Mouse (Mus musculus): ENCODE measurements around the gene Hoxa7. TPM values are rescaled to one million over a fixed set of nuclear protein-coding genes. Genes with fewer than 3 reads are reported as not detected.

Gene Hoxa7
- total RNA-seq, 2 experiments from 2014 or later = 2.6 to 4.1 TPM

DNA sequence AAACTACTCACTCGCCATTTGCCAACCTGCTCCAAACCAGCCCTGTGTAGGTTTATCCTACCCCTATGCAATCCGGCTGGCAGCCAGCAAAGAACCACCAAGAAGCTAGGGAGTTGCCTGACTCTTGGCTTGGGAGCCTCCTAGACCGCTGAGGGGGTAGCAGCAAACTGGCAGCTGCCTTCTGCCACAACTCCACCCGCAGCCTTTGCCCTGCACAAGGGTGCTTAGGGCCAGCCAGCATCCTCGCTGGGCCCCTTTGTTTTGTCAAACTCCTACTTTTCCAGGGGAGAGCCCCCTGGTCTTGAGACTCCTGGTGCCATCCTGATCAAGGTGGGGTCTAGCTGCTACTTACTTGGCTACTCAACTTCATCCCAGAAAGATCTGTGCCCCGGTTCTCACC, 37.0 kb downstream of the Hoxa7 start:
- no peak for ATAC-seq (replicated peaks; ENCODE audit: low FRiP score, low TSS enrichment, poor library complexity, severe bottlenecking)

DNA sequence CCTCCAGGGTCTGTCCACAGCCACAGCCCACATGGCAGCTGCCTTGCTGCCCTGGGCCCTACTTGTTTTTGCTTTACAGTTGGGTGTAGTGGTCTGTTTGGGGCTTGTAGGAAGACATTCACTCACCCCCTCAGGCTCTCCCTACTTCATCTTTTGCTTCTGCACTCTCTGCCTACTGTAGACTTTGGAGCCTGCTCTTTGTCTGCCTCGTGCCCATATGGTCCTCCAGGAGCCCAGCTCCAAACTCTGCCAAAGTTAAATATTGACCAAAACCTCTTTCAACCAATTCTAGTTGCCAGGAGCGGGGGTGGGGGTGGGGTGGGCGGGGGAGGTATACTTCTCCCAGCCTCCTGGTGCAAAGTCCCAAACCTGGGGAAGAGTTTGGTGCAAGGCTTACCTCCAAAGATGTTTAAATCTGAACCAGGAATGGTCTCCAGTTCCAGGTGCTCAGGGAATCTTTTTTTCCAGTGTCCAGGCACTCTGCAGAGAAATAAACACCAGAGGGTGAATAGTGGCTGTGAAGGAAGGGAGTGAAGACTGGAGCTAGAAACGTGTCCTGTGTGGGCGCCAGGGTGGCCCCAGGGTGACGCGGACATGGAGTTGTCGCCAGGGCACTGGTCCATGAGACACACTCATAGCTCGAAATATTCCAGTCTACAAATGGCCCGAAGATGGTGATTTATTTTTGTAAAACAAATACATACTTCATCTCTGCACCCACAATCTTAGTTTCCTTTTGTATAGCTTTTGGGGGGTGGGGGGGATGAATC, 38.2 kb downstream of the Hoxa7 start:
- ATAC-seq (replicated peaks; ENCODE audit: low FRiP score, low TSS enrichment, poor library complexity, severe bottlenecking) = no peak

DNA sequence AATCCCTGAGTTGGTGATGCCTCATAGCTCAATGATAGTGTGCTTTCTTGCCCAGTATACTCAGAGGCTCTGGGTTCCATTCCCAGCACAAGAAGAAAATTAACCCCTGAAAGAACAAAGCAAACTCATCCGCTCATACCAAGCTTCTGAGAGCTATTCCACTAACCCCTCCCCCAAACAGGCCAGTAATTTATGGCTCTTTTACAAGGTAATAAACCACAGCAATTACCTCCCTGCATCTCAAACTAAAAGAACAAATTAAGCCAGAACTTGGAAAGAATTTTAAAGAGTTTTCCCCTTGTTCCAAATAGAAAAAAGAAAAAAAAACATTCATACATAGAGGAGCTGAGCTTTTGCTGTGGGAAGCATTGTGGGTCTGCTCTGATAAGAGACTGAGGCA, 38.9 kb downstream of the Hoxa7 start:
- no peak for ATAC-seq (replicated peaks; ENCODE audit: low FRiP score, low TSS enrichment, poor library complexity, severe bottlenecking)

GRCm38 (mm10) chr6:52182030-52182429, 39.6 kb downstream of the Hoxa7 start:
- no peak for ATAC-seq (replicated peaks; ENCODE audit: low FRiP score, low TSS enrichment, poor library complexity, severe bottlenecking)

DNA sequence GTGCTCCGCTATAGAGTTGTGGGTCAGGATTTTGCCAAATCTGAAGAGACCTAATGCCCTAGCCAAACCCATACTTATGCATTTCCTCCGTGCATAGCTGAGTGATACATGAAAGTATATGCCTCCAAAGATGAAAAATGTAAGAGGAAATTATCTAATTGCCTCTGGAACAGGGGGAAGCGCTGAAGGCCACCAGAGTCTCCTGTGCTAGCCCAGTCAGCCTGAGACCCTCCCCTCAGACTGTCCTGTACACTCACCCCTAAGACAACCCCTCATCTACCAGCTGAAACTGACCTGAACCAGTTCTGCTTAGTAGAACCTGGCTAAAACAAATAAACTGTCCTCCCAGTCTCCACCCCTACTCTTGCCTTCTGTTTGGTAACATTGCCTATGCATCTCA, 40.9 kb downstream of the Hoxa7 start:
- ATAC-seq (replicated peaks; ENCODE audit: low FRiP score, low TSS enrichment, poor library complexity, severe bottlenecking) = no peak

- no peak for ATAC-seq (replicated peaks; ENCODE audit: low FRiP score, low TSS enrichment, poor library complexity, severe bottlenecking)
Observed at GRCm38 (mm10) chr6:52180213-52180710, 41.4 kb downstream of the Hoxa7 start.

- ATAC-seq (replicated peaks; ENCODE audit: low FRiP score, low TSS enrichment, poor library complexity, severe bottlenecking) = no peak
Observed at GRCm38 (mm10) chr6:52179690-52180089, 42.0 kb downstream of the Hoxa7 start.

DNA sequence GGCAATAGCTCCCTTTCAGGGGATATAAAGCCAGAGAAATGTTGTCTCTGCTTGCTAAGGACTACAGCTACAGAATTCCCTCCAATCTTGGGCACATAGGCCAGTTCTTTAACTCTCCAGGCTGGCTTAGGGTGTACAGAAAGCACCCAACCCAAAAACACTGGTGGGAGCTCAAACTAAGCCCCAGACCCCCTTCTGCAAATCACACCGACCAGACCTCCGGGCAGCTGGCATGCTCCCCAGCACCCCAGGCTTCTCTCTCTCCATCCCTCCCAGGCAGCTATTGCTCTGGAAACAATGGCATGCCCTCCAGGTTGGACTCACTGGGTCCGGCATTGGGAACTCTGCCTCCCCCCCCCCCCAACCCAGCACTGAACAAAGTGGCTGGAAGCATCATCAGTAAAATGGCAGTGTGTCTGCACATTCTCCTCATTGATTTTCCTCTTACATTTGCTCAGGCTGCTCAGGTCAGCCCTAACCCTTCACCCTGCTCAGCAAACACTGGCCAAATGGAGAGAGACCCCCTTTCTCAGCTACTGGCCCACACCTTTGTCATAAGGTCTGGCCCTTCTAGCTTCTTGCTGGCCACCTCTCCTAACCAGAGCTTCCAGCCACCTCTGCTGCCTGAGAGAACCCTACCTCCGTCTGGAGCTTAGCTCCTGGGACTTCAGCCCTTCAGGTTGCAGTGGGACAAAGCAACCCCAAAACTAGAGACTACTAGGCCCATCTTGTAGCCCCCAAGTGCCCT, 42.6 kb downstream of the Hoxa7 start:
- no peak for ATAC-seq (replicated peaks; ENCODE audit: low FRiP score, low TSS enrichment, poor library complexity, severe bottlenecking)

DNA sequence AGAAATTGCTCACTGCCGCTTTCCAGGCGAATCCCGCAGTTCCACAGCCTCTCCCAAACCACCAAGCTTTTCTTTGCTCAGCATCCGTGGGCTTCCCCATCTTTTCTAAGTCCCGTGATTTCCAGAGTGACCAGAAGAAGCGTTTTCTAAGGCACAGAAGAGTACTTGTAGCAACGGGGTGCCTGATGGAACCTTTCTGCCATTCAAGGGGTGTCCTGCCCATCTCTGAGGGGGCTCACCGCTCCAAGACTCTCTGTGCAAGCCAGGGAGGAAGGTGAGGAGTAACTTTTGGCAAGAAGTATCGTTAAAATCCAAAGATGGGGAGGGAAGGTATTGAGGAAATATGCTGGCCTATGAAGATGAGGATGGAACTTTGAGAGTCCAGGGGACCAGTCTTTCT, 43.8 kb downstream of the Hoxa7 start:
- ATAC-seq (replicated peaks; ENCODE audit: low FRiP score, low TSS enrichment, poor library complexity, severe bottlenecking) = no peak

DNA sequence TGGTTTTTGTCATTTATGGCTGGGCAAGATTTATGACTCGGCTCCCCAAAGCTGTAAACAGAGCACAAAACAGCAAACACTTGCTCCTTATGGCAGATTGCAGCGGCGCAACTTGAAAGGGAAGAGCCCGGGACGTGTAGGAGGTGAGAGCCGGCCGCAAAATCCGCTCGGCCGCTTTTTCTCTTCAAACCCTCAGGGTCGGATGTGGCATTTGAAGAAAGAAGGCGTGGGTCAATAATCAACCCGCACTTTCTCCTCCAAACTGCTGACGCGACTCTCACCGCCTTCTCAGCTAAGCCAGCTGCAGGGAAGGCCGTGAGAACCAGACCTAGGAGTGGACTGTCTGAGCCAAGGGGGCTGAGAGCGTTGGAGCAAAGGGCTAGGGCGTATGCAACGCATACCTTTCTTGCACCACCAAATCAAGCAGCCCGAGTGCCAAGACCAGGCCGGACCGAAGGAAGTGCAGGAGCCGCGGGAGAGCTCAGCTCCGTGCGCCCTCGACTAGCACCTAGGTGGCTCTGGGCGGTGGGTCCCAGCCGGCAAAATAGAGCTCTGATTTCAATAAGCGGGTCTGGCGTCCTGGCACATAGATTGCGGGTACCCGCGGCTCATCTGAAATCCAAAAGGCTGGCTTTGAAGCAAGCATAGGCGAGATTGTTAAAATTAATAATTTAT, 44.5 kb downstream of the Hoxa7 start, which contains the start of gene 5730596B20Rik:
Gene 5730596B20Rik, plus strand, starts transcription at position 438 of the 675 bp plus-strand sequence.
- ATAC-seq (replicated peaks; ENCODE audit: low FRiP score, low TSS enrichment, poor library complexity, severe bottlenecking) = no peak

DNA sequence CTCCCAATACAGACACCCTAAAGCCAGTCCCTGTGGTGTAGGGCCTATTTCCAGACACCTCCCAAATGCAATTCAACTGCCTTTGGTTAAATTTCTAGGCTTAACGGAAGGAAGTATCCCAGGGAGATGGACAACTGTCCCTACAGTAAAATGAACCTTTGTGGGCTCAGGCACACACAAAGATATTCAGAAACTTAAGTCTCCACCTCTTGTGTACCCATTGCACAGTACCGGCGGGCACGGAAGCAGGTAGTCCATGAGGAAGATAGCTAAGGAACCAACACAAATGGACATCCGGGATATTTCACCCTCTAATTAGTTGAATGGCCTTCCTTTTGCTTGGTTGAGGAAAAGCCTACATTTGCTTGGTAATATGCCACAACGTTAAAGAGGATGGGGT, 45.3 kb downstream of the Hoxa7 start:
- ATAC-seq (replicated peaks; ENCODE audit: low FRiP score, low TSS enrichment, poor library complexity, severe bottlenecking) = no peak

DNA sequence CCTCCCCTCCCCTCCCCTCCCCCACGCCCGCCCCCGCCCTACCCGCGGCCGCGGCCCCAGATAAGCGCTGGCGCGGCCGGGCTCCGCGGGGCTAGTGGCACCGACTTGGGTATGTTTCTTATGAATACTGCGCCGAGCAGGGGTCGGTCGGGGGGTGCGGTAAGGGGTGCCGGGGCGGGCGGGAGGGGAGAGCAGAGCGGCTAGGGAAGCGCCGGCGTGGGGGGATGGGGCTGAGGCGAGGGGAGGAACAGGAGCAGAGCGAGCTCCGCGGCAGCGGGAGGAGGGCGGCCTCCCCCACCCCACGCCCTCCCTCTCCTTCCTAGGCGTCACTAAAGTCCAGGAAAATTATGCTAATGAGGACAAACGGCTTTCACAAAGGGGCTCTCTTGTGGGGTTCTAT, 45.8 kb downstream of the Hoxa7 start:
- ATAC-seq (replicated peaks; ENCODE audit: low FRiP score, low TSS enrichment, poor library complexity, severe bottlenecking) = no peak

GRCm38 (mm10) chr6:52174968-52175751, 46.5 kb downstream of the Hoxa7 start:
- no peak for ATAC-seq (replicated peaks; ENCODE audit: low FRiP score, low TSS enrichment, poor library complexity, severe bottlenecking)

- ATAC-seq (replicated peaks; ENCODE audit: low FRiP score, low TSS enrichment, poor library complexity, severe bottlenecking) = no peak
Observed at GRCm38 (mm10) chr6:52173648-52174047, 48.0 kb downstream of the Hoxa7 start.

DNA sequence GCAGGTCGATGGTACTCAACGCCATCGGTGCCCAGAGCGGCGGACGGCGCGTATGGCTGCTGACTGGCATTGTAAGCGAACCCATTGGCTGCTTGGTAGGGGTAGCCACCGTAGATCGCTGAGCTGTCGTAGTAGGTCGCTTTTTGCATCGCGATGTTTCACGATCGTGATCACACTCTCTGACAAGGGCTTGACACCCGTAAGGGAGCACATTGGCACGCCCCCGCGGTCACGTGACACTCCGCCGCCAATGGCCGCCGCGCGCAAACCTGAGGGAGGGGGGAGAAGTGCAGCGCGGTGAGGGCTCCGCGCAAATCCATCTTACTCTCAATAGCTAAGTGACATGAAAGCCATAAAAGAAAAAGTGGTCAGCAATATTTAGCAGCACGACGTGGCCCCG, 49.2 kb downstream of the Hoxa7 start:
- ATAC-seq (replicated peaks; ENCODE audit: low FRiP score, low TSS enrichment, poor library complexity, severe bottlenecking) = no peak

GRCm38 (mm10) chr6:52171938-52172337, 49.7 kb downstream of the Hoxa7 start:
- ATAC-seq (replicated peaks; ENCODE audit: low FRiP score, low TSS enrichment, poor library complexity, severe bottlenecking) = no peak

GRCm38 (mm10) chr6:52171331-52171730, 50.3 kb downstream of the Hoxa7 start:
- no peak for ATAC-seq (replicated peaks; ENCODE audit: low FRiP score, low TSS enrichment, poor library complexity, severe bottlenecking)

DNA sequence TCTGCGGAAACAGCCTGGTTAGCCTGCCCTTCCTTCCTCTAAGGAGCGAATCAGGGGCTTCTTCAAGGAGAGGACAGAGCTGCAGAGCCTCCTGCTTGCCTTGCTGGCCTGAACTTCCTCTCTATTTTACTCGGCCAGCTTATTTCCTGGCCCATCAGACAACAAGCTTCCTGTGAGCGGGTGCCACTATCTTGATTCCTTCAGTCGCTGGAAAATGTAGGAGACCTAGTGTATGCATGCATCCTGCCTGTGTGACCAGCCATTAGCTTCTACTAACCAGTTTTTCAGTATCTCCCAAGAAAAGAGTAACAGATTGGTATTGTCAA, 50.8 kb downstream of the Hoxa7 start:
- no peak for ATAC-seq (replicated peaks; ENCODE audit: low FRiP score, low TSS enrichment, poor library complexity, severe bottlenecking)

- no peak for ATAC-seq (replicated peaks; ENCODE audit: low FRiP score, low TSS enrichment, poor library complexity, severe bottlenecking)
Observed at GRCm38 (mm10) chr6:52170166-52170897, 51.3 kb downstream of the Hoxa7 start.
